Mouse (Mus musculus) heart, adult 10 weeks (tissue): ENCODE data around the gene Tmem26. TPM values are rescaled to one million over a fixed set of nuclear protein-coding genes. Genes with fewer than 3 reads are reported as not detected.

Source experiments
- polyA plus RNA-seq: library from polyadenylated mRNA; stranded (reverse); fragments of 350-450 nt; fragmentation: Illumina TruSeq; extraction: RNeasy Lipid Tissue Mini Kit (QIAGEN cat#74804); gene quantifications from one replicate; pipeline ENCODE4 v1.2.3, GENCODE M21; 2014; ENCODE audit warnings: low read depth, low replicate concordance

Gene Tmem26
- polyA plus RNA-seq, result 0.24 TPM

GRCm38 (mm10) chr10:68723568-68724360, at the start of gene Tmem26:
TSS of gene Tmem26 (plus strand) at chr10:68723646.

Other genes starting within 250 kb of the Tmem26 start
- 31.6 TPM for gene Cabcoco1, start 181.8 kb upstream of the Tmem26 start, polyA plus RNA-seq